Mouse (Mus musculus): ENCODE measurements around the gene Naalad2. TPM values are rescaled to one million over a fixed set of nuclear protein-coding genes. Genes with fewer than 3 reads are reported as not detected.

Gene Naalad2
- total RNA-seq, 1 experiment from 2014 or later, result not detected

Other genes with a start within 250 kb of the Naalad2 start
- gene Chordc1, start 110.9 kb downstream of the Naalad2 start, total RNA-seq (2017), result 98.5 and 106 TPM in 2 replicates
- gene Ubtfl1, start 1.4 kb upstream of the Naalad2 start, total RNA-seq (2017), result not detected in 2 replicates
- not detected in 2 replicates for gene Mbd3l2, start 27.7 kb upstream of the Naalad2 start, total RNA-seq (2017)
- 1.5 and 2.1 TPM in 2 replicates for gene Zfp558, start 75.3 kb upstream of the Naalad2 start, total RNA-seq (2017)
- not detected in 2 replicates for gene Mbd3l1, start 75.4 kb upstream of the Naalad2 start, total RNA-seq (2017)

Measured in common myeloid progenitor, adult 5-6 weeks (primary cell).